Mouse (Mus musculus): ENCODE results near the gene Pex11g. TPM values are rescaled to one million over a fixed set of nuclear protein-coding genes. Genes with fewer than 3 reads are reported as not detected.

Pex11g gene
- polyA plus RNA-seq, 1 experiment, result 4.6 TPM

- Histone ChIP-seq H3K27me3 (ENCODE audit: control insufficient read depth, insufficient read depth, low read length, poor library complexity, severe bottlenecking) (no peaks in the 10 kb centered on the region), H3K36me3 (ENCODE audit: control insufficient read depth, insufficient read depth, low read length, poor library complexity, severe bottlenecking) (0 out of 2 replicates have a peak, but pooled peaks cover 10% of the 10 kb centered on the region), H3K4me1 (ENCODE audit: control insufficient read depth, insufficient read depth, low read length) (peaks cover 18% of the 10 kb centered on the region), H3K4me3 (ENCODE audit: low read depth, low read length) (no peak overlapping the region), H3K9ac (ENCODE audit: low read depth, poor library complexity, severe bottlenecking) (no peak overlapping the region), H3K9me3 (replicated peaks; ENCODE audit: control insufficient read depth, insufficient read depth, low read length, poor library complexity, severe bottlenecking) (no peaks in the 10 kb centered on the region), H3K27ac (ENCODE audit: insufficient read depth, low read length) (peak overlapping the region; percentile 84)
- TF ChIP-seq EP300 (IDR thresholded peaks at IDR 0.05; ENCODE audit: insufficient read depth, low read depth, low read length) (peak; percentile 59), POLR2A (IDR thresholded peaks at IDR 0.05; ENCODE audit: insufficient read depth, low read length) (no peak)
Measured at GRCm38 (mm10) chr8:3417455-3417854, 50.0 kb downstream of the Pex11g start.

DNA sequence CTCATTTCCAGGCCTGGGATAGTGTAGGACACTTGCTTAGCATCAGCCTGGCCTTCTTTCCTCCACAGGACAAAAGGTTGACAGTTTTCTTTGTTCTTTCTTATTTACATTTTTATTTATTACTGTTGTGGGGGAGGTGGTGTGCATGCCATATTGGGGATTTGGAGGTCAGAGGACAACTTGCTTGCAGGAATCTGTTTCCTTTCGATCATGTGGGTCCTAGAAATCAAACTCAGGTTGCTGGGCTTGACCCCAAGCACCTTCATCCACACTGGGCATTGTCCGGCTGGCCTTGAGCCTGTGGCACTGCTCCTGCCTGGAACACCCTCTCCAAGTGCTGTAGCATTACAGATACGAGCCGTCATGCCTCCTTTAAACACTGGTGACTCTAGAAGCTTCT lies 50.6 kb downstream of the Pex11g start:
- H3K27me3 ChIP-seq (ENCODE audit: control insufficient read depth, insufficient read depth, low read length, poor library complexity, severe bottlenecking), result no peaks in the 10 kb centered on the region
- peak; percentile 46; the same call in 1 of the 2 replicates for TF ChIP-seq EP300 (IDR thresholded peaks at IDR 0.05; ENCODE audit: insufficient read depth, low read depth, low read length)
- TF ChIP-seq POLR2A (IDR thresholded peaks at IDR 0.05; ENCODE audit: insufficient read depth, low read length), result no peak
- TF ChIP-seq CTCF (IDR thresholded peaks at IDR 0.05; ENCODE audit: low read depth, low read length), result no peak
- no peak overlapping the region for H3K4me3 ChIP-seq (ENCODE audit: low read depth, low read length)
- H3K9ac ChIP-seq (ENCODE audit: low read depth, poor library complexity, severe bottlenecking), result no peak overlapping the region
- H3K4me1 ChIP-seq (ENCODE audit: control insufficient read depth, insufficient read depth, low read length), result peaks cover 20% of the 10 kb centered on the region
- H3K36me3 ChIP-seq (ENCODE audit: control insufficient read depth, insufficient read depth, low read length, poor library complexity, severe bottlenecking), result 0 out of 2 replicates have a peak, but pooled peaks cover 10% of the 10 kb centered on the region
- no peaks in the 10 kb centered on the region for H3K9me3 ChIP-seq (replicated peaks; ENCODE audit: control insufficient read depth, insufficient read depth, low read length, poor library complexity, severe bottlenecking)
- peak overlapping the region; percentile 84 for H3K27ac ChIP-seq (ENCODE audit: insufficient read depth, low read length)

GRCm38 (mm10) chr8:3415661-3416060 lies 51.8 kb downstream of the Pex11g start:
- no peak overlapping the region for H3K9ac ChIP-seq (ENCODE audit: low read depth, poor library complexity, severe bottlenecking)
- H3K36me3 ChIP-seq (ENCODE audit: control insufficient read depth, insufficient read depth, low read length, poor library complexity, severe bottlenecking), result peaks cover 10% of the 10 kb centered on the region; the same call in 1 of the 2 replicates
- H3K27me3 ChIP-seq (ENCODE audit: control insufficient read depth, insufficient read depth, low read length, poor library complexity, severe bottlenecking), result no peaks in the 10 kb centered on the region
- TF ChIP-seq EP300 (IDR thresholded peaks at IDR 0.05; ENCODE audit: insufficient read depth, low read depth, low read length) (no peak), POLR2A (IDR thresholded peaks at IDR 0.05; ENCODE audit: insufficient read depth, low read length) (no peak), CTCF (IDR thresholded peaks at IDR 0.05; ENCODE audit: low read depth, low read length) (no peak)
- no peak overlapping the region for H3K4me3 ChIP-seq (ENCODE audit: low read depth, low read length)
- H3K4me1 ChIP-seq (ENCODE audit: control insufficient read depth, insufficient read depth, low read length), result peaks cover 22% of the 10 kb centered on the region
- no peaks in the 10 kb centered on the region for H3K9me3 ChIP-seq (replicated peaks; ENCODE audit: control insufficient read depth, insufficient read depth, low read length, poor library complexity, severe bottlenecking)
- H3K27ac ChIP-seq (ENCODE audit: insufficient read depth, low read length), result no peak overlapping the region

- no peak for TF ChIP-seq CTCF (IDR thresholded peaks at IDR 0.05; ENCODE audit: low read depth, low read length)
- TF ChIP-seq POLR2A (IDR thresholded peaks at IDR 0.05; ENCODE audit: insufficient read depth, low read length), result no peak
- no peak for TF ChIP-seq EP300 (IDR thresholded peaks at IDR 0.05; ENCODE audit: insufficient read depth, low read depth, low read length)
- peaks cover 8% of the 10 kb centered on the region for H3K36me3 ChIP-seq (ENCODE audit: control insufficient read depth, insufficient read depth, low read length, poor library complexity, severe bottlenecking)
- 0 out of 2 replicates have a peak overlapping the region, but pooled peaks have one; percentile 22 for H3K27ac ChIP-seq (ENCODE audit: insufficient read depth, low read length)
- H3K27me3 ChIP-seq (ENCODE audit: control insufficient read depth, insufficient read depth, low read length, poor library complexity, severe bottlenecking), result no peaks in the 10 kb centered on the region
- no peak overlapping the region for H3K4me3 ChIP-seq (ENCODE audit: low read depth, low read length)
- peaks cover 24% of the 10 kb centered on the region for H3K4me1 ChIP-seq (ENCODE audit: control insufficient read depth, insufficient read depth, low read length)
- no peaks in the 10 kb centered on the region for H3K9me3 ChIP-seq (replicated peaks; ENCODE audit: control insufficient read depth, insufficient read depth, low read length, poor library complexity, severe bottlenecking)
- H3K9ac ChIP-seq (ENCODE audit: low read depth, poor library complexity, severe bottlenecking), result no peak overlapping the region
Measured at GRCm38 (mm10) chr8:3415259-3415658, 52.2 kb downstream of the Pex11g start.

DNA sequence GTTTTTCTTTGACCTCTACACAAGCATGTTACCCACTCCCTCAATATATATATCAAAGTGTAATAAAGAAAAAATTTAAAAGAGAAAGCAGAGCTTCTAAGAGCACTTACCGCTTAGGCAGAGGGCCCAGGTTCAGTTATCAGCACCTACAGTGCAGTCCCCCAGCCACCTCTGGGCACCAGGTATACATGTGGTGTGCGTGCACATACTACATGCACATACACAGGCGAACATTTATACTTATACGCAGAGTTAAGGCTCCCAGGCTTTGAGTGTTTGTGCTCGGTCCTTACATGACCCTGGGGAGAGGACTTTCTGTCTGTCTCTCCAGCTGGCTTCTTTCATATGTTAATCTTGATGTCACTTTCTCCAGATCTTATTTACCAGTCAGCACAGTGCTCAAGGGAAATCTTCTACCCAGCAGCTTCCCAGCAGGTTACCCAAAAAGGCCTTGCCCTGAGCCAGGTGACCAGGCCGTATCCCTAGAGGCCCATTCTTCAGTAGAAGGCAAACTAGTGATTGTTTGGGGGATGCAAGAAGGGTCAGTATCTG lies 52.8 kb downstream of the Pex11g start:
- Histone ChIP-seq H3K27me3 (ENCODE audit: control insufficient read depth, insufficient read depth, low read length, poor library complexity, severe bottlenecking) (no peaks in the 10 kb centered on the region), H3K4me3 (ENCODE audit: low read depth, low read length) (no peak overlapping the region), H3K9me3 (replicated peaks; ENCODE audit: control insufficient read depth, insufficient read depth, low read length, poor library complexity, severe bottlenecking) (no peaks in the 10 kb centered on the region), H3K27ac (ENCODE audit: insufficient read depth, low read length) (0 out of 2 replicates have a peak overlapping the region, but pooled peaks have one; percentile 22), H3K9ac (ENCODE audit: low read depth, poor library complexity, severe bottlenecking) (no peak overlapping the region), H3K36me3 (ENCODE audit: control insufficient read depth, insufficient read depth, low read length, poor library complexity, severe bottlenecking) (peaks cover 9% of the 10 kb centered on the region), H3K4me1 (ENCODE audit: control insufficient read depth, insufficient read depth, low read length) (peaks cover 23% of the 10 kb centered on the region)
- TF ChIP-seq EP300 (IDR thresholded peaks at IDR 0.05; ENCODE audit: insufficient read depth, low read depth, low read length), result peak; percentile 81
- TF ChIP-seq CTCF (IDR thresholded peaks at IDR 0.05; ENCODE audit: low read depth, low read length), result no peak
- TF ChIP-seq POLR2A (IDR thresholded peaks at IDR 0.05; ENCODE audit: insufficient read depth, low read length), result no peak

GRCm38 (mm10) chr8:3412816-3413215 lies 54.7 kb downstream of the Pex11g start:
- TF ChIP-seq CTCF (IDR thresholded peaks at IDR 0.05; ENCODE audit: low read depth, low read length) (no peak), EP300 (IDR thresholded peaks at IDR 0.05; ENCODE audit: insufficient read depth, low read depth, low read length) (no peak), POLR2A (IDR thresholded peaks at IDR 0.05; ENCODE audit: insufficient read depth, low read length) (no peak)
- no peak overlapping the region for H3K4me3 ChIP-seq (ENCODE audit: low read depth, low read length)
- H3K9ac ChIP-seq (ENCODE audit: low read depth, poor library complexity, severe bottlenecking), result no peak overlapping the region
- H3K9me3 ChIP-seq (replicated peaks; ENCODE audit: control insufficient read depth, insufficient read depth, low read length, poor library complexity, severe bottlenecking), result no peaks in the 10 kb centered on the region
- H3K36me3 ChIP-seq (ENCODE audit: control insufficient read depth, insufficient read depth, low read length, poor library complexity, severe bottlenecking), result peaks cover 14% of the 10 kb centered on the region
- no peaks in the 10 kb centered on the region for H3K27me3 ChIP-seq (ENCODE audit: control insufficient read depth, insufficient read depth, low read length, poor library complexity, severe bottlenecking)
- H3K27ac ChIP-seq (ENCODE audit: insufficient read depth, low read length), result no peak overlapping the region
- H3K4me1 ChIP-seq (ENCODE audit: control insufficient read depth, insufficient read depth, low read length), result peaks cover 26% of the 10 kb centered on the region
